Mouse (Mus musculus) hindbrain, embryonic 16.5 days (tissue): ENCODE data around the gene Rgma. TPM values are rescaled to one million over a fixed set of nuclear protein-coding genes. Genes with fewer than 3 reads are reported as not detected.

Source experiments
- ATAC-seq: fragments of 200-750 bp; cut with Nextera tagmentation; 2 replicates; pipeline ENCODE4 v1.8.0; 2017; ENCODE audit warnings: moderate TSS enrichment, moderate library complexity
- H3K27ac ChIP-seq: fragments of 300-500 bp; sonication (generic); 2 replicates; pipeline ENCODE4 v1.5.1; 2014; ENCODE audit warnings: low read depth, mild to moderate bottlenecking, control low read depth, low read length, moderate library complexity
- H3K27me3 ChIP-seq: fragments of 300-500 bp; sonication (generic); replicated peaks from 2 replicates; pipeline ENCODE4 v1.6.1; 2014; ENCODE audit warnings: low read length; ENCODE audit not compliant: control insufficient read depth, insufficient read depth
- H3K36me3 ChIP-seq: fragments of 300-500 bp; sonication (generic); 2 replicates; pipeline ENCODE4 v1.6.1; 2014; ENCODE audit warnings: mild to moderate bottlenecking, low read length, moderate library complexity, mixed read lengths; ENCODE audit not compliant: control insufficient read depth, insufficient read depth
- H3K4me1 ChIP-seq: fragments of 300-500 bp; sonication (generic); 2 replicates; pipeline ENCODE4 v1.6.1; 2014; ENCODE audit warnings: low read depth, low read length; ENCODE audit not compliant: control insufficient read depth, insufficient read depth
- H3K4me2 ChIP-seq: fragments of 300-500 bp; sonication (generic); 2 replicates; pipeline ENCODE4 v1.6.1; 2014; ENCODE audit warnings: mild to moderate bottlenecking, low read length, control low read depth, moderate library complexity
- H3K4me3 ChIP-seq: fragments of 300-500 bp; sonication (generic); 2 replicates; pipeline ENCODE4 v1.5.1; 2014; ENCODE audit warnings: mild to moderate bottlenecking, low read length, control low read depth, moderate library complexity
- H3K9ac ChIP-seq: fragments of 300-500 bp; sonication (generic); 2 replicates; pipeline ENCODE4 v1.6.1; 2014; ENCODE audit warnings: low read depth, mild to moderate bottlenecking, control low read depth, low read length, moderate library complexity
- H3K9me3 ChIP-seq: fragments of 300-500 bp; sonication (generic); 2 replicates; pipeline ENCODE4 v1.6.1; 2014; ENCODE audit warnings: mild to moderate bottlenecking, low read length, moderate library complexity; ENCODE audit not compliant: control insufficient read depth
- WGBS: fragments of 180-500 bp; shearing (Covaris S2); extraction: QIAGEN DNeasy Blood & Tissue Kit; methylation state at CpG from one replicate; pipeline ENCODE4 v1.1.7; 2014; 5-methylcytosine and 5-hydroxymethylcytosine counted together
- polyA plus RNA-seq: library from polyadenylated mRNA; unstranded; fragments of >200 nt; fragmentation: Nextera tagmentation; extraction: Ambion mirVana; gene quantifications from 2 replicates; pipeline ENCODE4 v1.2.1, GENCODE M21; 2015

Gene Rgma
- polyA plus RNA-seq, 1 experiment from 2014 or later, result 30.9 TPM

GRCm38 (mm10) chr7:73403538-73403937, 28.2 kb downstream of the Rgma start:
- Histone ChIP-seq H3K9me3 (no peaks in the 10 kb centered on the region; the same call in 1 of the 2 replicates), H3K36me3 (peaks cover 2% of the 10 kb centered on the region; the same call in 1 of the 2 replicates), H3K9ac (no peak overlapping the region), H3K27ac (no peak overlapping the region), H3K27me3 (no peaks in the 10 kb centered on the region; the same call in 1 of the 2 replicates), H3K4me1 (peaks cover 34% of the 10 kb centered on the region), H3K4me2 (no peak overlapping the region), H3K4me3 (no peak overlapping the region)
- 50% methylated on average over 3 of the region's 3 CpGs for WGBS
- ATAC-seq, result no peak

- Histone ChIP-seq H3K27me3 (no peaks in the 10 kb centered on the region; the same call in 1 of the 2 replicates), H3K4me3 (no peak overlapping the region), H3K36me3 (peaks cover 5% of the 10 kb centered on the region), H3K9ac (no peak overlapping the region), H3K27ac (no peak overlapping the region), H3K4me2 (no peak overlapping the region), H3K4me1 (peaks cover 13% of the 10 kb centered on the region), H3K9me3 (no peaks in the 10 kb centered on the region; the same call in 1 of the 2 replicates)
- 79% methylated on average over 11 of the region's 11 CpGs for WGBS
- no peak for ATAC-seq
Observed at GRCm38 (mm10) chr7:73405550-73405949, 30.2 kb downstream of the Rgma start.

GRCm38 (mm10) chr7:73411523-73411922, 36.2 kb downstream of the Rgma start:
- Histone ChIP-seq H3K4me1 (peaks cover 8% of the 10 kb centered on the region; the same call in 1 of the 2 replicates), H3K36me3 (peaks cover 3% of the 10 kb centered on the region; the same call in 1 of the 2 replicates), H3K27ac (no peak overlapping the region; the same call in 1 of the 2 replicates), H3K9me3 (no peaks in the 10 kb centered on the region), H3K9ac (no peak overlapping the region), H3K27me3 (no peaks in the 10 kb centered on the region), H3K4me3 (no peak overlapping the region), H3K4me2 (no peak overlapping the region)
- WGBS, result 60% methylated on average over 7 of the region's 7 CpGs
- no peak for ATAC-seq

GRCm38 (mm10) chr7:73411986-73412385, 36.7 kb downstream of the Rgma start:
- peak; percentile 13; the same call in 1 of the 2 replicates for ATAC-seq
- no peaks in the 10 kb centered on the region for H3K27me3 ChIP-seq
- H3K4me1 ChIP-seq, result peaks cover 8% of the 10 kb centered on the region; the same call in 1 of the 2 replicates
- H3K4me2 ChIP-seq, result no peak overlapping the region
- H3K9me3 ChIP-seq, result no peaks in the 10 kb centered on the region
- H3K27ac ChIP-seq, result peak overlapping the region; percentile 2; the same call in 1 of the 2 replicates
- WGBS, result 65% methylated on average over 4 of the region's 4 CpGs
- H3K36me3 ChIP-seq, result peaks cover 3% of the 10 kb centered on the region; the same call in 1 of the 2 replicates
- no peak overlapping the region for H3K4me3 ChIP-seq
- H3K9ac ChIP-seq, result no peak overlapping the region

- peak; percentile 45 for ATAC-seq
- H3K9me3 ChIP-seq, result no peaks in the 10 kb centered on the region
- no peaks in the 10 kb centered on the region for H3K27me3 ChIP-seq
- peak overlapping the region; percentile 2; the same call in 1 of the 2 replicates for H3K27ac ChIP-seq
- peaks cover 8% of the 10 kb centered on the region; the same call in 1 of the 2 replicates for H3K4me1 ChIP-seq
- H3K4me3 ChIP-seq, result no peak overlapping the region
- WGBS, result 53% methylated on average over 7 of the region's 7 CpGs
- no peak overlapping the region for H3K9ac ChIP-seq
- H3K36me3 ChIP-seq, result peaks cover 3% of the 10 kb centered on the region; the same call in 1 of the 2 replicates
- H3K4me2 ChIP-seq, result no peak overlapping the region
Observed at GRCm38 (mm10) chr7:73412419-73412818, 37.1 kb downstream of the Rgma start.

- Histone ChIP-seq H3K36me3 (peaks cover 8% of the 10 kb centered on the region), H3K9ac (no peak overlapping the region), H3K27me3 (no peaks in the 10 kb centered on the region), H3K27ac (peak overlapping the region; percentile 11; the same call in 1 of the 2 replicates), H3K4me2 (no peak overlapping the region), H3K4me3 (no peak overlapping the region), H3K9me3 (no peaks in the 10 kb centered on the region), H3K4me1 (peaks cover 8% of the 10 kb centered on the region; the same call in 1 of the 2 replicates)
- 69% methylated on average over 14 of the region's 14 CpGs for WGBS
- peak; percentile 44; the same call in 1 of the 2 replicates for ATAC-seq
Observed at GRCm38 (mm10) chr7:73414192-73414591, 38.9 kb downstream of the Rgma start.

- Histone ChIP-seq H3K36me3 (peaks cover 5% of the 10 kb centered on the region; the same call in 1 of the 2 replicates), H3K9ac (no peak overlapping the region), H3K9me3 (no peaks in the 10 kb centered on the region), H3K4me1 (peaks cover 12% of the 10 kb centered on the region), H3K27ac (no peak overlapping the region; the same call in 1 of the 2 replicates), H3K4me3 (no peak overlapping the region), H3K27me3 (no peaks in the 10 kb centered on the region), H3K4me2 (no peak overlapping the region)
- no peak for ATAC-seq
- WGBS, result 28% methylated on average over 7 of the region's 7 CpGs
Observed at GRCm38 (mm10) chr7:73419375-73419774, 44.1 kb downstream of the Rgma start.

- no peaks in the 10 kb centered on the region for H3K9me3 ChIP-seq
- H3K27ac ChIP-seq, result peak overlapping the region; percentile 49
- no peak for ATAC-seq
- H3K4me3 ChIP-seq, result no peak overlapping the region
- H3K27me3 ChIP-seq, result no peaks in the 10 kb centered on the region
- WGBS, result 43% methylated on average over 5 of the region's 5 CpGs
- no peak overlapping the region for H3K4me2 ChIP-seq
- H3K9ac ChIP-seq, result no peak overlapping the region
- H3K36me3 ChIP-seq, result peaks cover 5% of the 10 kb centered on the region; the same call in 1 of the 2 replicates
- peaks cover 17% of the 10 kb centered on the region for H3K4me1 ChIP-seq
Observed at GRCm38 (mm10) chr7:73420827-73421226, 45.5 kb downstream of the Rgma start.

GRCm38 (mm10) chr7:73421278-73422015, 46.1 kb downstream of the Rgma start:
- Histone ChIP-seq H3K4me3 (no peak overlapping the region), H3K4me2 (no peak overlapping the region), H3K27ac (peak overlapping the region; percentile 53), H3K9ac (no peak overlapping the region), H3K9me3 (no peaks in the 10 kb centered on the region), H3K4me1 (peaks cover 17% of the 10 kb centered on the region), H3K27me3 (no peaks in the 10 kb centered on the region), H3K36me3 (peaks cover 5% of the 10 kb centered on the region; the same call in 1 of the 2 replicates)
- WGBS, result 39% methylated on average over 9 of the region's 9 CpGs
- ATAC-seq, result peak; percentile 46; the same call in 1 of the 2 replicates
